Mouse (Mus musculus): ENCODE results near the gene Ptpn1.

GRCm38 (mm10) chr2:167975746-167976145 is 43.9 kb downstream of the Ptpn1 start:
- TF ChIP-seq CTCF (IDR thresholded peaks at IDR 0.05; ENCODE audit: extremely low read depth, insufficient read depth, low read length) (no peak), POLR2A (IDR thresholded peaks at IDR 0.05; ENCODE audit: extremely low read depth, insufficient read depth, low read length) (no peak)

Data from cortical plate, adult 2 months (tissue).